Mouse (Mus musculus): ENCODE results near the gene Srrm2. TPM values are rescaled to one million over a fixed set of nuclear protein-coding genes. Genes with fewer than 3 reads are reported as not detected.
A peak's percentile ranks its signal among the peaks of the same experiment; 100 is the strongest.

The Srrm2 gene
- polyA plus RNA-seq, 1 experiment, result 439 TPM

- TF ChIP-seq POLR2A (IDR thresholded peaks at IDR 0.05; ENCODE audit: low read depth, low read length), result no peak
- Histone ChIP-seq H3K36me3 (ENCODE audit: control insufficient read depth, insufficient read depth, low read length) (peaks cover 96% of the 10 kb centered on the region), H3K4me3 (ENCODE audit: low read depth, low read length) (no peak overlapping the region), H3K4me1 (ENCODE audit: control insufficient read depth, insufficient read depth, insufficient read length, low read length) (no peaks in the 10 kb centered on the region), H3K27ac (ENCODE audit: insufficient read depth, low read depth, low read length) (no peak overlapping the region), H3K27me3 (ENCODE audit: control insufficient read depth, insufficient read depth, low read length) (no peaks in the 10 kb centered on the region)
- 95% methylated on average over 5 of the region's 5 CpGs for WGBS
These were observed 30.4 kb downstream of the Srrm2 start for GRCm38 (mm10) chr17:23820731-23821130.

DNA sequence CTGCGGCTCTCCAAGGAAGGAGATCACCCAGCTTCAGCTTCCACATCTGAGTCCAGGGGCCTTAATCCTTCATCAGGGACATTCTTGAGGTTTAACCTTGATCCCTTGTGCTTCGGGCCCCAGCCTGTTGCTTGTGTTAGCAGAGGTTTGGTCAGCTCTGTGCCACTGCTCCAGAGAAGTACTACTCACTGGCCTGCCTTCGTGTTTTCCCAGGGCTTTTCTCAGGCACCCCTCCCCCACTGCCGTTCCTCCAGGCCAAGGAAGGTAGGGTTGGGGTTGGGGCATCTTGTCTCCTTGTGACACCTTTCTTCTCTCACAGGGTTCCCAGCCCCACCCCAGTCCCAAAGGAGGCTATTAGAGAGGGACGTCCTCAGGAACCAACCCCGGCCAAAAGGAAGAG is 31.8 kb downstream of the Srrm2 start:
- H3K27ac ChIP-seq (ENCODE audit: insufficient read depth, low read depth, low read length), result no peak overlapping the region
- 63% methylated on average over 6 of the region's 6 CpGs for WGBS
- H3K27me3 ChIP-seq (ENCODE audit: control insufficient read depth, insufficient read depth, low read length), result no peaks in the 10 kb centered on the region
- peaks cover 88% of the 10 kb centered on the region for H3K36me3 ChIP-seq (ENCODE audit: control insufficient read depth, insufficient read depth, low read length)
- no peaks in the 10 kb centered on the region for H3K4me1 ChIP-seq (ENCODE audit: control insufficient read depth, insufficient read depth, insufficient read length, low read length)
- no peak overlapping the region for H3K4me3 ChIP-seq (ENCODE audit: low read depth, low read length)
- TF ChIP-seq CTCF (IDR thresholded peaks at IDR 0.05; ENCODE audit: extremely low read depth, insufficient read length, insufficient replicate concordance, low read depth, low read length) (no peak), POLR2A (IDR thresholded peaks at IDR 0.05; ENCODE audit: low read depth, low read length) (no peak)

GRCm38 (mm10) chr17:23823018-23823417 is 32.7 kb downstream of the Srrm2 start:
- H3K27ac ChIP-seq (ENCODE audit: insufficient read depth, low read depth, low read length), result no peak overlapping the region
- peaks cover 4% of the 10 kb centered on the region; the same call in 1 of the 2 replicates for H3K4me1 ChIP-seq (ENCODE audit: control insufficient read depth, insufficient read depth, insufficient read length, low read length)
- WGBS, result 78% methylated on average over 16 of the region's 16 CpGs
- no peaks in the 10 kb centered on the region for H3K27me3 ChIP-seq (ENCODE audit: control insufficient read depth, insufficient read depth, low read length)
- H3K36me3 ChIP-seq (ENCODE audit: control insufficient read depth, insufficient read depth, low read length), result peaks cover 79% of the 10 kb centered on the region
- TF ChIP-seq POLR2A (IDR thresholded peaks at IDR 0.05; ENCODE audit: low read depth, low read length) (no peak), CTCF (IDR thresholded peaks at IDR 0.05; ENCODE audit: extremely low read depth, insufficient read length, insufficient replicate concordance, low read depth, low read length) (no peak)
- H3K4me3 ChIP-seq (ENCODE audit: low read depth, low read length), result no peak overlapping the region

DNA sequence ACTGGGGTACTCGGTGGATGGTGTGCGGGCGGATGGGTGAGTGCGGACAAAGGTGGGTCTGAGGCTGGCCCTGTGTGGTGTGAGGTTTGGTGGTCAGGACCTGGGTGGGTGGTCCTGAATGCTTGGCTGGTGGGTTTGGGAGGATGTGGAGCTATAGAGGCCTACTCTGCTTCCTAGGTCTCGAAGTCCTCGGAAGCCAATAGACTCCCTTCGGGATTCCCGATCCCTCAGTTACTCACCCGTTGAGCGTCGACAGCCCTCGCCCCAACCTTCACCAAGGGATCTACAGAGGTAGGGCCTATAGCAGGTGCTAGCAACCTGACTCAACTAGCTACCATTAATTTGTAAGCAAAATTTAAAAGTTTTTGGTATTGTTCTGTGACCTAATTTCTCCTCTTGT is 33.3 kb downstream of the Srrm2 start:
- TF ChIP-seq POLR2A (IDR thresholded peaks at IDR 0.05; ENCODE audit: low read depth, low read length), result no peak
- 91% methylated on average over 12 of the region's 12 CpGs for WGBS
- H3K4me3 ChIP-seq (ENCODE audit: low read depth, low read length), result no peak overlapping the region
- no peaks in the 10 kb centered on the region for H3K27me3 ChIP-seq (ENCODE audit: control insufficient read depth, insufficient read depth, low read length)
- no peak overlapping the region for H3K27ac ChIP-seq (ENCODE audit: insufficient read depth, low read depth, low read length)
- peaks cover 73% of the 10 kb centered on the region for H3K36me3 ChIP-seq (ENCODE audit: control insufficient read depth, insufficient read depth, low read length)
- peaks cover 4% of the 10 kb centered on the region; the same call in 1 of the 2 replicates for H3K4me1 ChIP-seq (ENCODE audit: control insufficient read depth, insufficient read depth, insufficient read length, low read length)

- TF ChIP-seq CTCF (IDR thresholded peaks at IDR 0.05; ENCODE audit: extremely low read depth, insufficient read length, insufficient replicate concordance, low read depth, low read length) (no peak), POLR2A (IDR thresholded peaks at IDR 0.05; ENCODE audit: low read depth, low read length) (no peak)
- H3K36me3 ChIP-seq (ENCODE audit: control insufficient read depth, insufficient read depth, low read length), result peaks cover 53% of the 10 kb centered on the region
- H3K4me3 ChIP-seq (ENCODE audit: low read depth, low read length), result no peak overlapping the region
- H3K27ac ChIP-seq (ENCODE audit: insufficient read depth, low read depth, low read length), result no peak overlapping the region
- H3K27me3 ChIP-seq (ENCODE audit: control insufficient read depth, insufficient read depth, low read length), result no peaks in the 10 kb centered on the region
- WGBS, result 73% methylated on average over 4 of the region's 4 CpGs
- H3K4me1 ChIP-seq (ENCODE audit: control insufficient read depth, insufficient read depth, insufficient read length, low read length), result peaks cover 4% of the 10 kb centered on the region; the same call in 1 of the 2 replicates
These were observed 35.3 kb downstream of the Srrm2 start for GRCm38 (mm10) chr17:23825591-23825990.

DNA sequence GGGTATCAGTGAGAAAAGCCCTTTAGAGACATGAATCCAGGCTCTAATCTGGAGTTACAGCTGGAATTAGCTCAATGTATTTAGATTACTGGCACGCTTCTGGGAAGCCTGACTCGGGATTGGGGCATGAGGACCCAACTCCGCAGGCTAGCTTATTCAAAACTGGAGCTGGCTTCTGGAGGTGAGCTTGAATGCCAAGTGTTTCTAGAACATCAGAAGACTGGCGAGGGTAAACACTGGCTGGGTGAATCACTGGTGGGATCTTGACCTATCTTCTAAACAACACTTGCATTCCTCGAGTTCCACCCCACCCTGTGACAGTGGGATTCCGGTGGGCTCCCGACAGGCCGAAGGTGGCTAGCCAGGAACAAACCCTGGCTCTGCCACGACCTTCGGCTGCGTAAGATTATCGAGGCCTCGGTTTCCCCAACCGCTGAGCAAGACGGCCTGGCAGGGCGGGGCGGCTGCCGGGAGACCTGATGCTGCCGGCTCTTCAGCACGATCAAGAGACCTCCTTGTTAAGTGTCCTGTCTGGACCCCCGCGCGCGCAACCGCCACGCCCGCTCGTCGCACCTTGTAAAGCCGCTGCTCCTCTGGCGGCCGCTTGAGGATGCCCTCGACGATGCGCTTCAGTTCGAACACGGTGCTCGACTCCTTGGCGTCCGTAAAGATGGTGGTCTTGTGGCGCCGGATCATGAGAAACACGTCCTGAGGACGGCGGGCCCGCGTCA is 38.1 kb downstream of the Srrm2 start:
- Histone ChIP-seq H3K27me3 (ENCODE audit: control insufficient read depth, insufficient read depth, low read length) (no peaks in the 10 kb centered on the region), H3K36me3 (ENCODE audit: control insufficient read depth, insufficient read depth, low read length) (peaks cover 27% of the 10 kb centered on the region), H3K4me3 (ENCODE audit: low read depth, low read length) (peak overlapping the region; percentile 99), H3K27ac (ENCODE audit: insufficient read depth, low read depth, low read length) (peak overlapping the region; percentile 23), H3K4me1 (ENCODE audit: control insufficient read depth, insufficient read depth, insufficient read length, low read length) (peaks cover 4% of the 10 kb centered on the region; the same call in 1 of the 2 replicates)
- no peak for TF ChIP-seq POLR2A (IDR thresholded peaks at IDR 0.05; ENCODE audit: low read depth, low read length)
- TF ChIP-seq CTCF (IDR thresholded peaks at IDR 0.05; ENCODE audit: extremely low read depth, insufficient read length, insufficient replicate concordance, low read depth, low read length), result no peak
- 1% methylated on average over 47 of the region's 47 CpGs for WGBS

GRCm38 (mm10) chr17:23829064-23829619 is 38.8 kb downstream of the Srrm2 start, which contains the start of gene Elob:
Elob (minus strand) TSS chr17:23829136.
- TF ChIP-seq POLR2A (IDR thresholded peaks at IDR 0.05; ENCODE audit: low read depth, low read length) (peak; percentile 27; the same call in 1 of the 2 replicates), CTCF (IDR thresholded peaks at IDR 0.05; ENCODE audit: extremely low read depth, insufficient read length, insufficient replicate concordance, low read depth, low read length) (peak; percentile 84; the same call in 1 of the 2 replicates)
- H3K27ac ChIP-seq (ENCODE audit: insufficient read depth, low read depth, low read length), result peak within 1 kb of the TSS; percentile 99
- peaks cover 4% of the 10 kb centered on the region; the same call in 1 of the 2 replicates for H3K4me1 ChIP-seq (ENCODE audit: control insufficient read depth, insufficient read depth, insufficient read length, low read length)
- H3K36me3 ChIP-seq (ENCODE audit: control insufficient read depth, insufficient read depth, low read length), result peaks cover 20% of the 10 kb centered on the region
- no peaks in the 10 kb centered on the region for H3K27me3 ChIP-seq (ENCODE audit: control insufficient read depth, insufficient read depth, low read length)
- H3K4me3 ChIP-seq (ENCODE audit: low read depth, low read length), result peak within 1 kb of the TSS; percentile 99
- WGBS, result under 1% methylated on average over 42 of the region's 42 CpGs
